Mouse (Mus musculus) lung, postnatal 4 days (tissue): ENCODE data around the gene Syn2.
"Not testable (repeated sequence)": the region's sequence is repeated elsewhere in the genome, so short reads cannot be mapped to it uniquely, and the experiment has no call there.

Experiments used
- DNase-seq, 2 experiments: peaks; one replicate each; pipeline ENCODE4 v3.0.0; 2021

Gene Syn2

GRCm38 (mm10) chr6:115178826-115179225 lies 44.1 kb downstream of the Syn2 start:
- peak; percentile 43 to 58 for DNase-seq

GRCm38 (mm10) chr6:115181094-115181493 lies 46.4 kb downstream of the Syn2 start:
- no peak for DNase-seq

GRCm38 (mm10) chr6:115191111-115191510 lies 56.4 kb downstream of the Syn2 start:
- no peak for DNase-seq

GRCm38 (mm10) chr6:115200753-115201152 lies 66.1 kb downstream of the Syn2 start:
- no peak for DNase-seq

- DNase-seq = no peak
These were observed 68.3 kb downstream of the Syn2 start for GRCm38 (mm10) chr6:115203029-115203428.

- DNase-seq = no peak
These were observed 75.5 kb downstream of the Syn2 start for GRCm38 (mm10) chr6:115210187-115210586.

- DNase-seq = no peak
These were observed 76.1 kb downstream of the Syn2 start for GRCm38 (mm10) chr6:115210820-115211219.

GRCm38 (mm10) chr6:115212132-115212903 lies 77.6 kb downstream of the Syn2 start:
- DNase-seq = peak in 1 of 2 experiments; percentile 13

- DNase-seq = no peak
These were observed 78.4 kb downstream of the Syn2 start for GRCm38 (mm10) chr6:115213129-115213528.

GRCm38 (mm10) chr6:115221215-115221641 lies 86.5 kb downstream of the Syn2 start:
- DNase-seq = no peak

- no peak for DNase-seq
These were observed 90.8 kb downstream of the Syn2 start for GRCm38 (mm10) chr6:115225519-115225918.

- no peak for DNase-seq
These were observed 92.3 kb downstream of the Syn2 start, which contains the start of gene Gm17482 for GRCm38 (mm10) chr6:115227043-115227442. Gene Gm17482, plus strand, starts transcription at chr6:115227343.

GRCm38 (mm10) chr6:115227529-115227928 lies 92.8 kb downstream of the Syn2 start:
- DNase-seq = peak; percentile 64 to 84

GRCm38 (mm10) chr6:115230557-115230956 lies 95.9 kb downstream of the Syn2 start:
- DNase-seq = no peak

GRCm38 (mm10) chr6:115231836-115232235 lies 97.1 kb downstream of the Syn2 start:
- no peak for DNase-seq

- no peak for DNase-seq
These were observed 97.9 kb downstream of the Syn2 start for GRCm38 (mm10) chr6:115232562-115232961.

- DNase-seq = no peak
These were observed 103.6 kb downstream of the Syn2 start for GRCm38 (mm10) chr6:115238031-115239027.

- no peak for DNase-seq
These were observed 104.6 kb downstream of the Syn2 start for GRCm38 (mm10) chr6:115239335-115239734.

- DNase-seq = not testable (repeated sequence)
These were observed 105.7 kb downstream of the Syn2 start for GRCm38 (mm10) chr6:115240431-115240830.

- DNase-seq = no peak
These were observed 106.5 kb downstream of the Syn2 start for GRCm38 (mm10) chr6:115241131-115241699.

- no peak for DNase-seq
These were observed 107.2 kb downstream of the Syn2 start for GRCm38 (mm10) chr6:115241939-115242338.

GRCm38 (mm10) chr6:115244222-115244621 lies 109.5 kb downstream of the Syn2 start:
- no peak for DNase-seq

GRCm38 (mm10) chr6:115245500-115246058 lies 110.9 kb downstream of the Syn2 start:
- DNase-seq = no peak
